Mouse (Mus musculus): Measurements from ENCODE around the gene Tcf7l1. TPM values are rescaled to one million over a fixed set of nuclear protein-coding genes. Genes with fewer than 3 reads are reported as not detected.
A peak's percentile ranks its signal among the peaks of the same experiment; 100 is the strongest.

The Tcf7l1 gene
- polyA plus RNA-seq, 1 experiment from 2014 or later, result 6.8 TPM

GRCm38 (mm10) chr6:72648002-72648595 lies 141.0 kb downstream of the Tcf7l1 start:
- no peak for ATAC-seq
- no peak overlapping the region for H3K27ac ChIP-seq (ENCODE audit: low read depth, low read length)
- no peaks in the 10 kb centered on the region for H3K36me3 ChIP-seq (ENCODE audit: control insufficient read depth, insufficient read depth, low read length)

GRCm38 (mm10) chr6:72647383-72647820 lies 141.7 kb downstream of the Tcf7l1 start:
- H3K27me3 ChIP-seq (replicated peaks; ENCODE audit: control insufficient read depth, insufficient read depth, low read length), result no peaks in the 10 kb centered on the region
- no peaks in the 10 kb centered on the region for H3K9me3 ChIP-seq (replicated peaks; ENCODE audit: control insufficient read depth, low read length)
- no peak overlapping the region for H3K4me2 ChIP-seq (ENCODE audit: low read length)
- no peak overlapping the region for H3K9ac ChIP-seq (ENCODE audit: low read length)
- H3K27ac ChIP-seq (ENCODE audit: low read depth, low read length), result no peak overlapping the region
- DNase-seq (ENCODE audit: low spot score) (peak; percentile 89), ATAC-seq (peak; percentile 60)
- 51% methylated on average over 10 of the region's 10 CpGs for WGBS
- H3K36me3 ChIP-seq (ENCODE audit: control insufficient read depth, insufficient read depth, low read length), result no peaks in the 10 kb centered on the region
- H3K4me1 ChIP-seq (ENCODE audit: control insufficient read depth, insufficient read depth, low read length), result no peaks in the 10 kb centered on the region
- H3K4me3 ChIP-seq (ENCODE audit: low read depth, low read length), result no peak overlapping the region

More at GRCm38 (mm10) chr6:72648002-72648595, 141.0 kb downstream of the Tcf7l1 start:
- DNase-seq (ENCODE audit: low spot score), result no peak
- Histone ChIP-seq H3K4me1 (ENCODE audit: control insufficient read depth, insufficient read depth, low read length) (no peaks in the 10 kb centered on the region), H3K27me3 (replicated peaks; ENCODE audit: control insufficient read depth, insufficient read depth, low read length) (no peaks in the 10 kb centered on the region), H3K9me3 (replicated peaks; ENCODE audit: control insufficient read depth, low read length) (no peaks in the 10 kb centered on the region), H3K4me2 (ENCODE audit: low read length) (no peak overlapping the region), H3K4me3 (ENCODE audit: low read depth, low read length) (no peak overlapping the region), H3K9ac (ENCODE audit: low read length) (0 out of 2 replicates have a peak overlapping the region, but pooled peaks have one; percentile 7)
- WGBS, result 65% methylated on average over 12 of the region's 12 CpGs

- ATAC-seq, result peak; percentile 93
- no peak overlapping the region for H3K4me2 ChIP-seq (ENCODE audit: low read length)
- no peaks in the 10 kb centered on the region for H3K27me3 ChIP-seq (replicated peaks; ENCODE audit: control insufficient read depth, insufficient read depth, low read length)
- peak; percentile 88 for DNase-seq (ENCODE audit: low spot score)
- no peaks in the 10 kb centered on the region for H3K4me1 ChIP-seq (ENCODE audit: control insufficient read depth, insufficient read depth, low read length)
- H3K9ac ChIP-seq (ENCODE audit: low read length), result no peak overlapping the region
- no peak overlapping the region for H3K27ac ChIP-seq (ENCODE audit: low read depth, low read length)
- H3K36me3 ChIP-seq (ENCODE audit: control insufficient read depth, insufficient read depth, low read length), result no peaks in the 10 kb centered on the region
- H3K9me3 ChIP-seq (replicated peaks; ENCODE audit: control insufficient read depth, low read length), result no peaks in the 10 kb centered on the region
- 16% methylated on average over 7 of the region's 7 CpGs for WGBS
- H3K4me3 ChIP-seq (ENCODE audit: low read depth, low read length), result no peak overlapping the region
These were observed 143.7 kb downstream of the Tcf7l1 start for GRCm38 (mm10) chr6:72645364-72645763.

- DNase-seq (ENCODE audit: low spot score) (no peak), ATAC-seq (no peak)
- H3K4me2 ChIP-seq (ENCODE audit: low read length), result no peak overlapping the region
- no peaks in the 10 kb centered on the region for H3K9me3 ChIP-seq (replicated peaks; ENCODE audit: control insufficient read depth, low read length)
- no peak overlapping the region for H3K4me3 ChIP-seq (ENCODE audit: low read depth, low read length)
- H3K4me1 ChIP-seq (ENCODE audit: control insufficient read depth, insufficient read depth, low read length), result no peaks in the 10 kb centered on the region
- 55% methylated on average over 4 of the region's 4 CpGs for WGBS
- no peaks in the 10 kb centered on the region for H3K27me3 ChIP-seq (replicated peaks; ENCODE audit: control insufficient read depth, insufficient read depth, low read length)
- no peak overlapping the region for H3K27ac ChIP-seq (ENCODE audit: low read depth, low read length)
- H3K36me3 ChIP-seq (ENCODE audit: control insufficient read depth, insufficient read depth, low read length), result no peaks in the 10 kb centered on the region
- no peak overlapping the region for H3K9ac ChIP-seq (ENCODE audit: low read length)
These were observed 144.5 kb downstream of the Tcf7l1 start for GRCm38 (mm10) chr6:72644576-72644975.

- no peak overlapping the region for H3K9ac ChIP-seq (ENCODE audit: low read length)
- no peak overlapping the region for H3K27ac ChIP-seq (ENCODE audit: low read depth, low read length)
- no peak overlapping the region for H3K4me3 ChIP-seq (ENCODE audit: low read depth, low read length)
- no peaks in the 10 kb centered on the region for H3K27me3 ChIP-seq (replicated peaks; ENCODE audit: control insufficient read depth, insufficient read depth, low read length)
- no peaks in the 10 kb centered on the region for H3K9me3 ChIP-seq (replicated peaks; ENCODE audit: control insufficient read depth, low read length)
- DNase-seq (ENCODE audit: low spot score) (no peak), ATAC-seq (no peak)
- WGBS, result 88% methylated on average over 18 of the region's 18 CpGs
- H3K4me2 ChIP-seq (ENCODE audit: low read length), result no peak overlapping the region
- H3K4me1 ChIP-seq (ENCODE audit: control insufficient read depth, insufficient read depth, low read length), result no peaks in the 10 kb centered on the region
- H3K36me3 ChIP-seq (ENCODE audit: control insufficient read depth, insufficient read depth, low read length), result no peaks in the 10 kb centered on the region
These were observed 147.7 kb downstream of the Tcf7l1 start for GRCm38 (mm10) chr6:72641218-72641954.

- 87% methylated on average over 3 of the region's 3 CpGs for WGBS
- no peaks in the 10 kb centered on the region for H3K27me3 ChIP-seq (replicated peaks; ENCODE audit: control insufficient read depth, insufficient read depth, low read length)
- H3K9ac ChIP-seq (ENCODE audit: low read length), result no peak overlapping the region
- H3K4me1 ChIP-seq (ENCODE audit: control insufficient read depth, insufficient read depth, low read length), result no peaks in the 10 kb centered on the region
- no peaks in the 10 kb centered on the region for H3K36me3 ChIP-seq (ENCODE audit: control insufficient read depth, insufficient read depth, low read length)
- no peak overlapping the region for H3K4me3 ChIP-seq (ENCODE audit: low read depth, low read length)
- H3K27ac ChIP-seq (ENCODE audit: low read depth, low read length), result no peak overlapping the region
- DNase-seq (ENCODE audit: low spot score) (no peak), ATAC-seq (no peak)
- H3K9me3 ChIP-seq (replicated peaks; ENCODE audit: control insufficient read depth, low read length), result no peaks in the 10 kb centered on the region
- H3K4me2 ChIP-seq (ENCODE audit: low read length), result no peak overlapping the region
These were observed 152.1 kb downstream of the Tcf7l1 start for GRCm38 (mm10) chr6:72636940-72637339.

GRCm38 (mm10) chr6:72635760-72636431 lies 153.2 kb downstream of the Tcf7l1 start:
- H3K9me3 ChIP-seq (replicated peaks; ENCODE audit: control insufficient read depth, low read length), result no peaks in the 10 kb centered on the region
- H3K4me3 ChIP-seq (ENCODE audit: low read depth, low read length), result no peak overlapping the region
- DNase-seq (ENCODE audit: low spot score), result peak; percentile 81
- no peak overlapping the region for H3K27ac ChIP-seq (ENCODE audit: low read depth, low read length)
- no peak overlapping the region for H3K9ac ChIP-seq (ENCODE audit: low read length)
- no peak overlapping the region for H3K4me2 ChIP-seq (ENCODE audit: low read length)
- ATAC-seq, result peak; percentile 65
- no peaks in the 10 kb centered on the region for H3K27me3 ChIP-seq (replicated peaks; ENCODE audit: control insufficient read depth, insufficient read depth, low read length)
- no peaks in the 10 kb centered on the region for H3K36me3 ChIP-seq (ENCODE audit: control insufficient read depth, insufficient read depth, low read length)
- H3K4me1 ChIP-seq (ENCODE audit: control insufficient read depth, insufficient read depth, low read length), result no peaks in the 10 kb centered on the region
- WGBS, result 52% methylated on average over 12 of the region's 12 CpGs

- no peak for ATAC-seq
These were observed 154.7 kb downstream of the Tcf7l1 start for GRCm38 (mm10) chr6:72634311-72634710.

More at GRCm38 (mm10) chr6:72634311-72634710, 154.7 kb downstream of the Tcf7l1 start:
- no peaks in the 10 kb centered on the region for H3K4me1 ChIP-seq (ENCODE audit: control insufficient read depth, insufficient read depth, low read length)
- no peaks in the 10 kb centered on the region for H3K9me3 ChIP-seq (replicated peaks; ENCODE audit: control insufficient read depth, low read length)
- DNase-seq (ENCODE audit: low spot score), result no peak
- 86% methylated on average over 10 of the region's 10 CpGs for WGBS
- no peak overlapping the region for H3K9ac ChIP-seq (ENCODE audit: low read length)
- H3K36me3 ChIP-seq (ENCODE audit: control insufficient read depth, insufficient read depth, low read length), result peaks cover 10% of the 10 kb centered on the region; the same call in 1 of the 2 replicates
- H3K4me2 ChIP-seq (ENCODE audit: low read length), result no peak overlapping the region
- no peak overlapping the region for H3K4me3 ChIP-seq (ENCODE audit: low read depth, low read length)
- no peaks in the 10 kb centered on the region for H3K27me3 ChIP-seq (replicated peaks; ENCODE audit: control insufficient read depth, insufficient read depth, low read length)
- H3K27ac ChIP-seq (ENCODE audit: low read depth, low read length), result no peak overlapping the region

Data from forebrain, embryonic 14.5 days (tissue).